Mouse (Mus musculus): ENCODE data around the gene Junb. TPM values are rescaled to one million over a fixed set of nuclear protein-coding genes. Genes with fewer than 3 reads are reported as not detected.

Junb gene
- polyA plus RNA-seq (2017; shearing (Covaris generic)), result 10 to 100 TPM; 28.9 to 30.5 TPM

GRCm38 (mm10) chr8:84978248-84978940, at the start of gene Junb:
Gene Junb, minus strand, starts transcription at chr8:84978718.
- ATAC-seq, result peak; percentile 36

- no peak for ATAC-seq
Observed at GRCm38 (mm10) chr8:85027922-85028321, 49.4 kb upstream of the Junb start.

- no peak for ATAC-seq
Observed at GRCm38 (mm10) chr8:85027516-85027855, 49.0 kb upstream of the Junb start.

GRCm38 (mm10) chr8:85026670-85027515, 48.4 kb upstream of the Junb start, which contains the start of gene Trir:
Gene Trir, plus strand, starts transcription at chr8:85026823.
- peak; percentile 55 for ATAC-seq

DNA sequence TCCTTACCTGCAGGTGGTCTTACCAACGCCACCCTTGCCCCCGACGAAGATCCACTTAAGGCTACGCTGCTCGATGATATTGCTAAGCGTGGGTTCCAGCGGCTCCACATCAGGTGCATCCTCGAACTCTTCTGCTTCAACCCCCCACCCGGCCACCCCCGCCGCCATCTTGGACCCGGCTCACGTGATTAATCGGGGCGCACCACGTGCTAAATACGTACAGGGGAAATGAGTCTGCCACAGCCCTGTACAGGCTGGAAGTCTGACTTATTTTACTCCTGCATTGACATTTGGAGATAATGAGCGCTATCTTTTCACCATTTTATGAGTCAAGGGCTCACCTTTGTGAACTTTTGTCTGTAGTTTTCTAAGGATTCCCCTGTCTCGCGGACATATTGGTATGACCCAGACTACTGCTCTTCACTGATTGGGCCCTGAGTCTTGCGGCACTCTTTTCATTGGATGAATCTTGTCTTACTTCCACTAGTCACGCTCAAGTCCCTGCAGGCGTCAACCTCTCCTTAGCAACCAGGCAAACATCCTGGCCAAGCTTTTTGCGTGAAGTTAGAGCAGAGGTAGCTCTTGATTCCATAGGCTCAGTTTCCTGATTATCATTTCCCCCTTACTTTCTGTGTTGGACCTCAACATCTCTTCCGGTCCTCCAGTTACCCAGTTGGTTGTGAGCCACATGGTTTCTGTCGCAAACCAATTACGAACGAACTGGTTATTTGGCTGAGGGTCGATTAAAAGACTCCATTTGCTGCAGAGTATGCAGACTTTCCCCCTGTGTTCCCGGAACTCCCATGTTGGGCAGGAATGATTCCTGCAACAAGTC, 46.8 kb upstream of the Junb start, which contains the start of gene Asna1:
TSS of gene Asna1 (minus strand) at position 184 of the 835 bp plus-strand sequence.
- peak; percentile 90 for ATAC-seq

DNA sequence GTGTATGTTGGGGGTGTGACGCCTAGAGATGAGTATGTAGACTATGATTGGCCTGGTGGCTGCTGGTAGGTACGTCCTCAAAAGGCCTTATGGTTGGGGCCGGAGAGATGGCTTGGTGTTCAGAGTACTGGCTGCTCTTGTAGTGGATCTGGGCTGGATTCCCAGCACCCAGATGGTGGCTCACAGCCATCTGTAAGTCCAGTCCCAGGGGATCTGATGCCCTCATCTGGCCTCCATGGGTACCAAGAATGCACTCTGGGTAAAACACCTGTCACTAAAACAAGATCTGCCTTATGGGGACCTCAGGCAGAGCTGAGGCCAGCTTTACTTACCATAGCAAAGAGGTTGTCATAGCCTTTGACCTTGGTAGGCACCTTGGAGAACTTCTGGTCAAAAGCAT, 45.3 kb upstream of the Junb start:
- no peak for ATAC-seq

DNA sequence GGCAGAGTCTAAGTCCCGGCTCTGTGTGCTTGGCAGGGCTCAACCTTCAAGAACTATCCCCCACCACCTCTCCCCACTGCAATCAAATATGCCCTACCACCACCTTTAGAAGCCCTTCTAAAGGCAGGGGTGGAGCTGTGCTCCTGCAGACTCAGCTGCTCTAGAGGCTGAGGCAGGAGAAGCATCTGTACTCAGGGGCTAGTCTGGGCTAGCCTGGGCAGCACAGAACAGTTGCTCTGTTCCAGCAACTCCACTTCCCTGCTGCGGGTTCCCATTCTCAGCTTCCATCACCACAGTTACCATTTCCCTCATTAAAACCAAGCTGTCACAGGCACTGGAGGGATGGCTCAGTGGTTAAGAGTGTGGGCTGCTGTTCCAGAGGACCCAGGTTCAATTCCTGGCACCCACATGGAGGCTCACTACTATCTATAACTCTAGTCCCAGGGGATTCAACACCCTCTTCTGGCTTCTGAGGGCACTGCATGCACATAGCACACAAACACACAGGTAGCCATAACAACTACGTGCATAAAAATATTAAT, 43.1 kb upstream of the Junb start:
- no peak for ATAC-seq

DNA sequence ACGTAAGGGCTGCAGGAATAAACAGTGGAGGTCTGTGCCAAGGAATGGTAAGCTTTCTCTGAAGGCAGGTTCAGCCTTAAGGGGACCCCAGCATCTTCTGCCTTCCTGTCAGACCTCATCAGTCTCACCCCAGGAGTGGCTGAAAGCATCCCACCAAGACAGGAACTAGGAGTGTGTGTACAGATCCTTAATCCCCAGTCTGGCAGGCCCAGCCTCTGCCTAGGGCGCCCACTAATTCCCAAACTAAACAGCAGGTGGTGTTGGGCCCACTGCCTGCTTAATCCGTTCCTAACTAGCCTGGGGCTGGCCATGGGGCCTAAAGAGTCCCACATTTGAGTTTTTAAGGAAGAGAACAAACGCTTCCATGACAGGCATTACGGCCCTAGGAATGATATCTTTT, 38.7 kb upstream of the Junb start:
- no peak for ATAC-seq

GRCm38 (mm10) chr8:85016724-85017123, 38.2 kb upstream of the Junb start:
- ATAC-seq, result no peak

GRCm38 (mm10) chr8:85014431-85014830, 35.9 kb upstream of the Junb start, which contains the start of gene Best2:
Gene Best2, minus strand, starts transcription at chr8:85014531.
- ATAC-seq, result no peak

- ATAC-seq, result peak; percentile 89
Observed at GRCm38 (mm10) chr8:85013230-85013840, 34.8 kb upstream of the Junb start.

DNA sequence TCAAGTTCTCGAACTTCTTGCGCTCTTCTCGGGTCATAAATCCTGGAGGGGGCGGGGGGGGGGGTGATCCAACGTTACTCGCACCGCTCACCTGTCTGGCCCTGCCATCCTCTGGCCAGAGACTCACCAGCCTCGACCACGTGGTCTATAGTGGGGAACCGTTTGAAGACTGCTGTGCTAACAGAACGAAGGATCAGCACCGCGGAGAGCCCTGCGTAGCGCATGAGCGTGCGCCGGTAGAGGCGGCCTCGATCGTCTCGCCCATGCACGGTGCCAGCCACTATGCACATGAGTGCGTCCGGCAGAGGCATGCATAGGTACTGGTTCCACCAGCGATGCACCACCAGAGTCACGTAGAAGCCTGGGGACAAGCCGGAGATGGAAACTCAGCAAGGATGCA, 32.7 kb upstream of the Junb start:
- ATAC-seq, result no peak

- ATAC-seq, result no peak
Observed at GRCm38 (mm10) chr8:85007686-85008085, 29.2 kb upstream of the Junb start.

- ATAC-seq, result peak; percentile 97
Observed at GRCm38 (mm10) chr8:84997649-84998295, 19.3 kb upstream of the Junb start.

DNA sequence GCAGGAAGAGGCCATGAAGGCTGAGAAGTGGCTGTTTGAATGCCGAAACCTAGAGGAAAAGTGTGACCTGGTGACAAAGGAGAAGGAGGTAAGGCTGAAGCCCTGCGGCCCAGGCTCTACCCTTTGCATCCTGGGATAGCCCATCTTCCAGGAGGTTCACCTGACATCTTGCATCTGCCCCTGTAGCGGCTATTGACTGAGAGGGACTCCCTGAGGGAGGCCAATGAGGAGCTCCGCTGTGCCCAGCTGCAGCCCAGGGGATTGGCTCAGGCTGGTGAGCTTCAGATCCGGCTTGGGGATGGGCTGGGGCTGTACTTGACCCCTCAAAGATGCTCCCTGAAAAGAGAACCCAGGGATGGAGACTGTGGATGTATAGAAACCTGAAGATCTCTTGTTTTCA, 18.5 kb upstream of the Junb start:
- no peak for ATAC-seq

DNA sequence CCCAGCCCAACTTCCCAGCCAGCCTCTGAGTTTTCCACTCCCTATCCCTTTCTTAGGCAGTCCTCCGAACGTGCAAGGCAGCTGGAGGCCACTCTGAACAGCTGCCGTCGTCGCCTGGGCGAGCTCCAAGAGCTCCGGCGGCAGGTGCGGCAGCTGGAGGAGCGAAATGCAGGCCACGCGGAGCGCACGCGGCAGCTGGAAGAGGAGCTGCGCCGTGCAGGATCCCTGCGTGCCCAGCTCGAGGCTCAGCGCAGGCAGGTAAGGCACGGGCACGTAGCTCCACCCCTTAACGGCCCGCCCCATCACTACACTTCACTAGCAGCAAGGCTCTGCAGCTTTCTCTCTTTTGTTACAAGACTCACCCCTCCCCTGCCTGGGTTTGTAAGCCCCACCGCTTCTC, 17.2 kb upstream of the Junb start:
- no peak for ATAC-seq

DNA sequence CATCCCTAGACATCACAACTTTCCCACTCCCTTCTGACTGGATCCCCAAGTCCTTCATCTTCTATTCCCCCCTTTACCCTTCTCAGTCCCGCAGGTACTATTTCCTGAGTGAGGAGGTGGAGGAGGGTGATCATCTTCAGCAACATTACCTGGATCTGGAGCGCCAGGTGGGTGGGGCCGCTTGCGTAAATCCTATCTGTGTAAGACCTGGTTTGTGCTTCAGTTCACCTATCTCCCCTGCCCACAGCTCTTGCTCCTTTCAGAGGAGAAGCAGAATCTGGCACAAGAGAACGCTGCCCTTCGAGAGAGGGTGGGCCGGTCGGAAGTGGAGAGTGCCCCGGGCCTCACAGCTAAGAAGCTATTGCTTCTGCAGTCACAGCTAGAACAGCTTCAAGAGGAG, 15.9 kb upstream of the Junb start:
- ATAC-seq, result no peak

DNA sequence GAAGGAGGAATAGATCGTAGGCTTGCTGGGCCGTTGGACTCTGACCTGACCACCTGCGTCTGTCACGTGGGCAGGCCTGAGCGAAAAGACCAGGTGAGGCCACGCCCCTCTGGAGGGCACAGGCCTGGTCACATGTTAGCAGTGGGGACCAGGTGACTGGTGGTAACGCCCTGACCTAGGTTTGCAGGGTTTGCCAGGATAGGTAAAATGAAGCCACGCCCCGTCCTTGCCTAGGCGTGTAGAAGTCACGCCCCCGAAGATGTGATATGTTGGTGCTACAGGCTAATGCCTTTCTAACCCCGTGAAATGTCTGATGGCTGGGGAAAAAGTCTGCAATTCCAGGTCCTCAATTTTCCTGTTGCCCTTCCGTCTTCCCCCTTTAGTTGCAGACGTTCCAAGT, 12.3 kb upstream of the Junb start:
- ATAC-seq, result no peak

- peak; percentile 65 for ATAC-seq
Observed at GRCm38 (mm10) chr8:84990349-84990748, 11.8 kb upstream of the Junb start, which contains the start of gene Hook2. Gene Hook2, plus strand, starts transcription at chr8:84990603.

- ATAC-seq, result no peak
Observed at GRCm38 (mm10) chr8:84989810-84990209, 11.3 kb upstream of the Junb start.

DNA sequence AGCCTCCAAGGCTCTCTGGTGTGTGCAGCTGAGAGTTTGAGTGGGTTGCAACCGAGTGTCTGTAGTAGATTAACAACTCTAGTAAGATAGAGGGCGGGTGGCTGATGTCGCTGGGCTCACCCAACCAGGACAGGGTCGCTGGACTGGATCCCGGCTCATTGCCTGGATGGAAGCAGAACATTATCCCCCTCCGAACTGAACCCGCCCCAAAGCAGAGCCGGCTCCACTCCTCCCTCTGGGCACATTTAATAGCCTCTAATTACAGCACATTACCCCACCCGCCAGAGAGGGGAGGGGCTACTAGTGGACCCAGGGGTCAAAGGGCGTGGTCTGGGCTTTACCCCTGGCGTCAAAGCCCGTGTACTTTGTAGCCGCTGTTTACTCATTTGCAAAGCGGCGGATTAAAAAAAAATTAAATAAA, 10.8 kb upstream of the Junb start:
- no peak for ATAC-seq

DNA sequence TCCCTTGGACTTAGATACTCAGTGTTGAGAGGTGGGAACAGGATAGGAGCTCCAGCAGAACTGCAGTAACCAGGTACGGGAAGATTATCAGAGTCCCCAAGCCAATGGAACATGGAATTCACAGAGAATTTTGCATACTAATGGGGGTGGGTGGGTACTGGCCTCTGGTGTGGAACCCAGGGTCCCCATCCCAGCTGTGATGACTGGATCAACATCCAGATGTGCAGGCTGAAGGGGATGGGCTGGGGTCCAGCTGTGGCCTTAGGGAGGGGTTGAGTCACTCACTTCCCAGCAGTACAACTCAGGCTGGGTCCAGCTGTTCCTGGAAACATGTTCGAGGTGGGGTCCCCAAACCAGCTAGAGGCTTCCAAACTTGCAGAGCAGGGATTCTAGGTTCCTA, 9.4 kb upstream of the Junb start:
- ATAC-seq, result no peak

Measured in activated CD4-positive, CD25-positive, alpha-beta regulatory T cell, adult 4 months (primary cell).